Mouse (Mus musculus) limb, embryonic 10.5 days (tissue): ENCODE results near the gene Ptcd1. TPM values are rescaled to one million over a fixed set of nuclear protein-coding genes. Genes with fewer than 3 reads are reported as not detected.
"Not testable (repeated sequence)": the region's sequence is repeated elsewhere in the genome, so short reads cannot be mapped to it uniquely, and the experiment has no call there.

Source experiments
- DNase-seq: peaks from one replicate; pipeline ENCODE4 v3.0.0-alpha.2; 2017; ENCODE audit warnings: low spot score
- H3K27ac ChIP-seq: fragments of 300-500 bp; sonication (generic); 2 replicates; pipeline ENCODE4 v1.5.1; 2016; ENCODE audit warnings: mild to moderate bottlenecking
- H3K27me3 ChIP-seq: fragments of 300-500 bp; sonication (generic); 2 replicates; pipeline ENCODE4 v1.6.1; 2016; ENCODE audit warnings: low read depth, mild to moderate bottlenecking; ENCODE audit not compliant: poor library complexity, severe bottlenecking
- H3K36me3 ChIP-seq: fragments of 300-500 bp; sonication (generic); 2 replicates; pipeline ENCODE4 v1.6.1; 2016; ENCODE audit warnings: mild to moderate bottlenecking, moderate library complexity
- H3K4me1 ChIP-seq: fragments of 300-500 bp; sonication (generic); 2 replicates; pipeline ENCODE4 v1.6.1; 2016
- H3K4me3 ChIP-seq: fragments of 300-500 bp; sonication (generic); 2 replicates; pipeline ENCODE4 v1.5.1; 2016; ENCODE audit warnings: mild to moderate bottlenecking, moderate library complexity
- H3K9me3 ChIP-seq: fragments of 300-500 bp; sonication (generic); replicated peaks from 2 replicates; pipeline ENCODE4 v1.6.1; 2016; ENCODE audit warnings: mild to moderate bottlenecking
- WGBS: fragments of 180-500 bp; shearing (Covaris S2); methylation state at CpG from one replicate; pipeline ENCODE4 v1.1.7; 2016; 5-methylcytosine and 5-hydroxymethylcytosine counted together
- polyA plus RNA-seq: library from polyadenylated mRNA; unstranded; fragments of >200 nt; fragmentation: Nextera tagmentation; extraction: Ambion mirVana; gene quantifications from 2 replicates; pipeline ENCODE4 v1.2.1, GENCODE M21; 2016

Gene Ptcd1
- polyA plus RNA-seq, 1 experiment from 2014 or later = 21.8 TPM

DNA sequence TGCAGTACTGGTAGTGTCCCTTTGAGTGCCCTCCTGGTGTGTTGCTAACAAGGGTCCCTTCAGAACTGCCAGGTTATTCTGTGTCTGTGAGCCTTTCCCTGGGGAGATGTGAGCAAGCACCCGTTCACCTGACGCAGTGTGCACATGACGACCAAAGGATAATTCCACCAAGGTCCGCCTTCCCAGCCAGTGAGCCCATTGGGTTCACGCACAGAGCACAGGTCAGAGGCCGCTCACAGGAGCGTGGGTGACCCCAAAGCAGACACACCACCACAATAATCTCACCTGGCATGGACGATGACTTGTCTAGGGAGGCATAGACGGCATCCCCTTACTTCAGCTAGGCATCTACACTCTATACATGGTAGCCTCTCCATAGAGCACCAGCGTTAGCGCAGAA, 65.5 kb downstream of the Ptcd1 start:
- DNase-seq = not testable (repeated sequence)

DNA sequence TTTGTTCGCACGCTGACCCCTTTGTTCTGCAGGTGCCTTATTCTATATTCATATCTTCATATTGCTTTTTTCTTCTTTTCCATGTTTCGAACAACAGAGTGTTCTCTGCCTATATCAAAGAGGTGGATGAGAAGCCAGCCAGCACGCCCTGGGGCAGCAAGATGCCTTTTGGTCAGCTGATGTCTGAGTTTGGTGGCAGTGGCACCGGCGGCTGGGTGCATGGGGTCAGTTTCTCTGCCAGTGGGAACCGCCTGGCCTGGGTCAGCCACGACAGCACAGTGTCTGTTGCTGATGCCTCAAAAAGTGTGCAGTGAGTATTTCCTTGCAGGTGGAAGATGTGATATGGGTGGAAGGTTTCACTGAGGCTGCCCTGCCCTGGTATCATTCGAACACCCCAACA, 65.9 kb downstream of the Ptcd1 start:
- Histone ChIP-seq H3K4me1 (no peaks in the 10 kb centered on the region), H3K9me3 (no peaks in the 10 kb centered on the region), H3K27me3 (no peaks in the 10 kb centered on the region), H3K36me3 (peaks cover 99% of the 10 kb centered on the region), H3K4me3 (no peak overlapping the region), H3K27ac (no peak overlapping the region)
- no peak for DNase-seq
- 95% methylated on average over 9 of the region's 9 CpGs for WGBS

More for the DNA sequence above, 65.5 kb downstream of the Ptcd1 start:
- H3K4me1 ChIP-seq, H3K27ac ChIP-seq, H3K27me3 ChIP-seq, H3K4me3 ChIP-seq, H3K9me3 ChIP-seq: not testable (repeated sequence)
- WGBS = 96% methylated on average over 11 of the region's 11 CpGs
- H3K36me3 ChIP-seq = peaks cover 99% of the 10 kb centered on the region

DNA sequence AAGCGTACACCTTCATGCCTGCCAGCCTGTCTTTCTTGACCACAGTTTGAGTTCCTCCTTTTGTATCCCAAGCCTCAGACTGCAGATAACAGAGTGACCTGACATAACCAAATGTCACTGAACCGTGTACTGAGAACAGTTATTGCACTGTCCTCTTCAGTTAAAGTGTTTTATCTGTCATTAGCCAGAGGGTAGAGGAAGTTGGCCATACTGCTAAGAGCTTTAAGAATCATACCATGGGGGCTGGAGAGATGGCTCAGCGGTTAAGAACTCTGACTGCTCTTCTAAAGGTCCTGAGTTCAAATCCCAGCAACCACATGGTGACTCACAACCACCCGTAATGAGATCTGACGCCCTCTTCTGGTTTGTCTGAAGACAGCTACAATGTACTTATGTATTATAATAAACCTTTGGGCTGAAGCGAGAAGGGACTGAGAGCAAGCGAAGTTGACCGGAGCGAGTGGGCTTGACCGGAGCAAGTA, 68.5 kb downstream of the Ptcd1 start:
- H3K36me3 ChIP-seq = peaks cover 99% of the 10 kb centered on the region

More for the DNA sequence above, 68.5 kb downstream of the Ptcd1 start:
- Histone ChIP-seq H3K9me3 (no peaks in the 10 kb centered on the region), H3K27ac (no peak overlapping the region), H3K4me3 (no peak overlapping the region), H3K4me1 (no peaks in the 10 kb centered on the region), H3K27me3 (no peaks in the 10 kb centered on the region)
- 95% methylated on average over 10 of the region's 10 CpGs for WGBS
- no peak for DNase-seq

Other genes with a start within 250 kb of the Ptcd1 start
- 15.0 and 19.4 TPM in 2 replicates for gene Smurf1, start 201.3 kb downstream of the Ptcd1 start, polyA plus RNA-seq
- gene Gm4871, start 134.4 kb downstream of the Ptcd1 start, polyA plus RNA-seq = not detected in 2 replicates
- not detected in 2 replicates for gene 1700018F24Rik, start 124.1 kb downstream of the Ptcd1 start, polyA plus RNA-seq
- 111 and 125 TPM in 2 replicates for gene Arpc1a, start 83.3 kb downstream of the Ptcd1 start, polyA plus RNA-seq
- gene Kpna7, start 83.1 kb downstream of the Ptcd1 start, polyA plus RNA-seq = not detected in 2 replicates
- gene Arpc1b, start 52.9 kb downstream of the Ptcd1 start, polyA plus RNA-seq = 148 and 161 TPM in 2 replicates
- gene Pdap1, start 26.9 kb downstream of the Ptcd1 start, polyA plus RNA-seq = 133 and 154 TPM in 2 replicates
- gene Bud31, start 26.7 kb downstream of the Ptcd1 start, polyA plus RNA-seq = 277 and 305 TPM in 2 replicates
- 90.8 and 93.9 TPM in 2 replicates for gene Cpsf4, start 105 bp upstream of the Ptcd1 start, polyA plus RNA-seq
- gene Atp5j2, start 25.0 kb upstream of the Ptcd1 start, polyA plus RNA-seq = 530 and 569 TPM in 2 replicates
- 6.6 and 7.3 TPM in 2 replicates for gene Zkscan14, start 34.8 kb upstream of the Ptcd1 start, polyA plus RNA-seq
- 16.2 and 20.9 TPM in 2 replicates for gene Zkscan5, start 37.5 kb upstream of the Ptcd1 start, polyA plus RNA-seq
- 26.0 and 31.2 TPM in 2 replicates for gene Zfp655, start 64.6 kb upstream of the Ptcd1 start, polyA plus RNA-seq
- gene Zscan25, start 113.4 kb upstream of the Ptcd1 start, polyA plus RNA-seq = 0.43 and 0.67 TPM in 2 replicates
- gene Cyp3a57, start 178.2 kb upstream of the Ptcd1 start, polyA plus RNA-seq = not detected in 2 replicates